Mouse (Mus musculus): ENCODE measurements around the gene Asic1.

Asic1 gene

DNA sequence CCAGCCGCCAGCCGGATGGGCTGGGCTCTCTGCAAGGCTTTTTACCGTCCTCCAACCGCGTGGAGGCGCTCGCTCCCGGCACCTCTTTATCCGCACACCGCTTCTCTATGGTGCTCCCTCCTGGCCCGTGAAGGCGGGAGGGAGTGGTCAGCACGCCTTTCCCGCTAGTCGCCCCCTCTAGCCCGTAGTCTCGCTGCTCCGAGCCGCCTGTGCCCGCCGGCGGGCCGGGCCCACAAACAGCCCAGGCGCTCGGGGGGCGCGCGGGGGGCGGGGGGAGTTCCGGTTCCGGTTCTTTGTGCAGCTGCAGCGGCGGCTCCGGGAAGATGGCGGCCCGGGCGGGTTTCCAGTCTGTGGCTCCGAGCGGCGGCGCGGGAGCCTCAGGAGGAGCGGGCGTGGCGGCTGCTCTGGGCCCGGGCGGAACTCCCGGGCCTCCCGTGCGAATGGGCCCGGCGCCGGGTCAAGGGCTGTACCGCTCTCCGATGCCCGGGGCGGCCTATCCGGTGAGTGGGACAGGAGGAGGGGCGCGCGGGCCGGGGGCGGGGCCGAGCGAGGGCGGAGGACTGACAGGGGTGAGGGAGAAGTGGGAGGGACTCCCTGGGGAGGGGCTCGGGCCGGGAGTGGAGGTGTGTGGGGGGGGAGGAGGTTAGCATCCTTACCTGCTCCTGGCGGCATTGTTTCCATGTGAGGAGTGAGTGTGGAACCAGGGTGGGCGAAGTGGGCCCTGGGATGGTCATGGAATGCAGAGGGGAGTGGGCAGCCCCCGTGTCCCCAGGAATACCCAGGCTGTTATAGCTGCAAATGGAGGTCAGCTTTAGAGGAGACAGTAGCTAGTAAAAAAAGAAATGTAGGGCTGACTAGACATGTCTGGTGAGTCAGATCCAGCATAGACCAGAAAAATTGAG lies 32.1 kb downstream of the Asic1 start, which contains the start of gene Smarcd1:
Gene Smarcd1 (plus strand): TSS at position 131 of the 902 bp plus-strand sequence.
- peak; percentile 97 for DNase-seq (ENCODE audit: low spot score)

DNA sequence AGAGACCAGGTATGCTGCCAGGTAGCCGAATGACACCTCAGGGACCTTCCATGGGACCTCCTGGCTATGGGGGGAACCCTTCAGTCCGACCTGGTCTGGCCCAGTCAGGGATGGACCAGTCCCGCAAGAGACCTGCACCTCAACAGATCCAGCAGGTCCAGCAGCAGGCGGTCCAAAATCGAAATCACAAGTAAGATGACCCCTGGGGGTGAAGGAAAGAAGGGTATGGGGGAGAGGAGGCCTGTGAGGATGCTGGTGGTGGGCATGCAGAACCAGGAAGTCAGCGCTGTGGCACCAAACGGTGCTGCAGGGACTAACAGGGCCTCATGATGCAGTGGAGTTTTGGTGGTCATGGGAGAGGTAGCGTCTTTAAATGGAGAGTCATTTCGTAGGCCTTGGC lies 32.9 kb downstream of the Asic1 start:
- DNase-seq (ENCODE audit: low spot score), result no peak

GRCm38 (mm10) chr15:99703676-99704040 lies 33.5 kb downstream of the Asic1 start:
- DNase-seq (ENCODE audit: low spot score), result no peak

DNA sequence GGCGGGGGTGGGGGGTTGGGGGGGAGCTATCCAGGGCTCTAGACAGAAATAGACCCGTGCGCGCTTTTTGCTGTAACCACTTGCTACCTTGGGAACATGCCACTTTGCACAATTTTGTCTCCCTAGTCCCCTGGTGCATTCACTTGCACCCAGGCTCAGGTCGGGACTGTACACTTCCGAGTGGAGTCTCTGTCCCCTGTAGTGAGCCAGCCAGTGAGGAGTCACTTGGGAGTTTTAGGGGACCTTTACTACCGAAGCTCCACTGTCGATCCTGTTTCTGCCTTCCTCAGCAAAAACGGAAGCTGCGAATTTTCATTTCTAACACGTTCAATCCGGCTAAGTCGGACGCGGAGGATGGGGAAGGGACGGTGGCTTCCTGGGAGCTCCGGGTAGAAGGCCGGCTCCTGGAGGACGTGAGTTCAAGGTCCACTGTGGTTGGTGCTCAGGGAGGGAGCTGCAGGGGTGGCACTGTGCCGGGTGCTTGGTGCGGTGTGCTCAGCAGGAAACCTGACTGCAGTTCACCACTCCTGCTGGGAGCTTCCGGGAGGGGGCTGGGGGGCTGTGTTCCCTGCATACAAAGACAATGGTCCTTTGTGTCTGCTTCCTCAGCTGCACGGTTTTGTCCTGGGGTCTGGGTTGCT lies 34.0 kb downstream of the Asic1 start:
- DNase-seq (ENCODE audit: low spot score), result no peak

GRCm38 (mm10) chr15:99704881-99705280 lies 34.7 kb downstream of the Asic1 start:
- no peak for DNase-seq (ENCODE audit: low spot score)

DNA sequence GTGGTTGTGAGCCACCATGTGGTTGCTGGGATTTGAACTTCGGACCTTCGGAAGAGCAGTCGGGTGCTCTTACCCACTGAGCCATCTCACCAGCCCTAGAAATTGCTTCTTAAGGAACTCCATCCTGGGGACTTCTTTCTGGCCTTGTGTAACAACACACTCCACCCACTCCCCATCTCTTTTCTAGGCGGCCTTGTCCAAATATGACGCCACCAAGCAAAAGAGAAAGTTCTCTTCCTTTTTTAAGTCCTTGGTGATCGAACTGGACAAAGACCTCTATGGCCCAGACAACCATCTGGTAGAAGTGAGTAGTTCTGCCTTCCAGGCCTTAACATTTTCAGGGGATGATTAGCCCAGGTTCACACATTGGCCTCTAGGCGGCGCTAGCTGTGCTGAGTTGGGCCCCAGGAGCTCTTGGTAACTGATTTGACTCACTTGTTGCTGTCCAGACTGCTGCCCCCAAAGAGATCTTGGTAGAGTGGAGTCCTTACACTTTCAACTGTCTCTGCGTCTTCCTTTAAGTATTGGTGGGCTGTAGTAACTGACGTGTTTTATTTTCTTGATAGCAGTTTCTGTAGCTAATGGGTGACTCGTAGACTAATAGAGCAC lies 35.4 kb downstream of the Asic1 start, which contains the start of gene Gm17349:
Gene Gm17349 (minus strand): TSS at position 51 of the 609 bp plus-strand sequence.
- peak; percentile 83 for DNase-seq (ENCODE audit: low spot score)

DNA sequence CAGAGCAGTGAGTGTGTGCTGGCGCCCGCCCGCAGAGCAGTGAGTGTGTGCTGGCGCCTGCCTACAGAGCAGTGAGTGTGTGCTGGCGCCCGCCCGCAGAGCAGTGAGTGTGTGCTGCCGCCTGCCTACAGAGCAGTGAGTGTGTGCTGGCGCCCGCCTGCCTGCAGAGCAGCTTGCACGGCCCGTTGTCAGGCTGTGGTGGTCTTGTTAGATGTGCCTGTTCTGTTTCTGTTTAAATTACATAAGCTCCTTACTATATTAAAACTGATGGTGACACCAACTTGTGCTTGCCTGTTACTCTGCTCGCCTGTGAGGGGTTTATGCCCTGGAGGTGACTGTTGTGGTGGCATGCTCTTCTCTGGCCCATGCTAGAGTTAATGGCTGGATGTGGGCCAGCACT lies 38.0 kb downstream of the Asic1 start:
- no peak for DNase-seq (ENCODE audit: low spot score)

DNA sequence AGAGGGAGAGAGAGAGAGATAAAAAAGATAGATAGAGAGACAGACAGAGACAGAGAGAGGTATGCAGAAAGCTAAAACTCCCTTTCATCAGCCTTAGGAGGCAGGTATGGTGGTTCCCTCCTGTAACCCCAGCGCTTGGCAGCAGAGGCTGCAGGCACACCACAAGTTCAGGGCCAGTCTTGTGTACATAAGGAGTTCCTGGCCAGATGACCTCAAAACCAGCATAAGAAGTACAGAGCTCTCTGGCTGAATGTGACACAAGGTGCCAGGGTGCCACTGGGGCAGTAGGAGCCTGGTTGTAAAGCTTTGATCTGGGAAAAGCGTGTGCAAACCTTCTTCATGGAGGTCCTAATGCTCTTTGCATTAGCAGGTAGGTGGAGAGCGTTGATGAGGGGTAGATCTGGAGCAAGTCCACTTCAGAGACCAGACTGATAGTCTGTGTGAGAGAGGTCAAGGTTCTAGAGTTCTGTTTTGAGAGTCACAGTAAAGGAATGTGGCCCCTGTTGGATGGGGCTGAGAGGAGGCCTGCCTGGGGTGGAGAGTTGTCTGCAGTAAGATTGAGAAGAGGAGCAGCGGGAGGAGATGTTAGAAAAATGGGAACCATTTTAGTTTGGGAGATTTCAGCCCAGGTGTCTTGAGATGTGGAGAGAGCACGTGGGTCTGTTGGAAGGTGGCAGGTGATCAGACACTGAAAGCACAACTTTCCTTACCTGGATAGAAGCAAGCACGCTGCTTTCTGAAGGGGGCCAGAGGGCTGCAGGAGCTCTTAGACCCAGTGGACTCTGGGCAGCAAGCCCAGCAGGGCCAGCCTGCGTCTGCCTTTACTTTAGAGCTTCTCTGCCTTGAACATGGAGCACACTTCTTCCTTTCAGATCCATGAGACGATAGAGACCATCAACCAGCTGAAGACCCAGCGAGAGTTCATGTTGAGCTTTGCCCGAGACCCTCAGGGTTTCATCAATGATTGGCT lies 40.3 kb downstream of the Asic1 start:
- DNase-seq (ENCODE audit: low spot score), result no peak

GRCm38 (mm10) chr15:99711491-99711890 lies 41.3 kb downstream of the Asic1 start:
- no peak for DNase-seq (ENCODE audit: low spot score)

GRCm38 (mm10) chr15:99712666-99713559 lies 42.7 kb downstream of the Asic1 start:
- DNase-seq (ENCODE audit: low spot score), result no peak

GRCm38 (mm10) chr15:99713569-99713968 lies 43.4 kb downstream of the Asic1 start:
- no peak for DNase-seq (ENCODE audit: low spot score)

DNA sequence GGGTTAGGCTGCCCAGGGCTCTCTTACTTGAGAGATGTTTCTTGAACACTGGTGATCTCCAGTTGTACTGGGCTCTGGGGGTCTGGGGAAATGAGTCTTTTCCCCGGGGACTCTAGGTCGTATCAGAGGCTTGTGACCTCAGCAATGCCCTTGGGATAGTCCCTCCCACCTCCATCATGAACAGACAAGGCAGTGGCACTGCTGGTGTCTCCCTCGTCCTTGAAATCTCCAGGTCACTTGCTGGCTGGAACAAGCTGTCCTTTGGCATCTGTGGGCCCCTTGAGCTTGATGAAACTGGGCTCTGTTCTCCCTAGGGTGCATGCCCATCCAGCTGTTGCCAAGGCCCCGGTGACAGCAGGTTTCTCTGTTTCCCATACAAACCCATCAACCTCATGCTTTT lies 44.0 kb downstream of the Asic1 start:
- no peak for DNase-seq (ENCODE audit: low spot score)

GRCm38 (mm10) chr15:99714858-99715257 lies 44.7 kb downstream of the Asic1 start:
- DNase-seq (ENCODE audit: low spot score), result peak; percentile 90

- DNase-seq (ENCODE audit: low spot score), result no peak
Measured at GRCm38 (mm10) chr15:99715361-99715865, 45.2 kb downstream of the Asic1 start.

DNA sequence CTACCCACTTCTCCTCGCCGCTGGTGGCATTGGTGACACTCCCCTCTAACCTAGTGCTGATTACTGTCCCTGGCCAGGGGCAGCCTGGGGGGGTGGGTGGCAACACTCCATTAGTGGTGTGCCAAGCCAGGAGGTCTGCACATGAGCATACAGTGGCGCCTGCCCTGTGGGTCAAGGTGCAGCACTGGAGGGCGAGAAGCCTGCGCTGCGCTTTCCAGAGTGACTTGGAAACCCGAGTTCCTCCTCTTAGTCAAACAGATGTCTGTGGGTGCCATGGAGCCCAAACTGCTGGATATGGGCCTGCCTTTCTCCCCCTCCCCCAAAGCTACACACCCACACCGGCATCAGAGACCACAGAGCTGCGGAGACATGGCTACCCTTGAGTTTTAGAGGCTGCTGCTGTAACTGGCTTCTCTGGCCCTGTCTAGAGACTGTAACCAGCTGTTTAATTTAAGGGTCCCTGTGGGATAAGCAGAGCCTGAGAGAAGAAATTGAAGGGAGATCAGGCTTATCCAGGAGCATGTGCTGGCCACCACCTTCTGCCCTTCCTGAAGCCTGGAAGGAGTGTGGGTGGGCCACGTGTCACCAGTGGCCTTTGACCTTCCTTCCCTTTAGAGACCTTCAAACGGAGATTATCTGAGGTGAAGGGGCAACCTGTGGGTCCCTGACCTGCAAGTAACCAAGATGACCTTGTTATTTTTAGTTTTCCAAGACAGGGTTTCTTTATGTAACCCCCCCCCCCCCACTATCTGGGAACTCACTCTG lies 46.0 kb downstream of the Asic1 start:
- no peak for DNase-seq (ENCODE audit: low spot score)

DNA sequence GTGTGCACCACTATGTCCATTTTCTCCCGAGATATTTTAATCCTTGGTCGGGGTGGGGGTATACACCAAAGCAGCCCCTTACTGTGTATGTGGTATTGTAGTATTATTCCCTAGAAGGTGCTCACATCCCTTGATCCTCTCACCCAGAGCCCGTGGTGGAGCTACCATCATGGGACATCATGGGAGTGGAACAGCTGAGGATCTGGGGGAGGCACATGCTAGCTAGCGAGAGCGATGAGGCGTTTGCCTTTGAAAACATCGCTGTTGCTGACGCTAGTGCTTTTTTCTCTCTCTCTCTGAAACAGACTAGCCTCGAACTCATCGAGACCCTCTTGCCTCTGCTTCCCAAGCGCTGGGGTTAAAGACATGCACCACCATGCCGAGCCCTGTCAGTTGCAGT lies 46.6 kb downstream of the Asic1 start:
- DNase-seq (ENCODE audit: low spot score), result no peak

GRCm38 (mm10) chr15:99717386-99718334 lies 47.5 kb downstream of the Asic1 start, which contains the start of gene Gpd1:
Gpd1 (plus strand) TSS chr15:99717515.
- no peak for DNase-seq (ENCODE audit: low spot score)

DNA sequence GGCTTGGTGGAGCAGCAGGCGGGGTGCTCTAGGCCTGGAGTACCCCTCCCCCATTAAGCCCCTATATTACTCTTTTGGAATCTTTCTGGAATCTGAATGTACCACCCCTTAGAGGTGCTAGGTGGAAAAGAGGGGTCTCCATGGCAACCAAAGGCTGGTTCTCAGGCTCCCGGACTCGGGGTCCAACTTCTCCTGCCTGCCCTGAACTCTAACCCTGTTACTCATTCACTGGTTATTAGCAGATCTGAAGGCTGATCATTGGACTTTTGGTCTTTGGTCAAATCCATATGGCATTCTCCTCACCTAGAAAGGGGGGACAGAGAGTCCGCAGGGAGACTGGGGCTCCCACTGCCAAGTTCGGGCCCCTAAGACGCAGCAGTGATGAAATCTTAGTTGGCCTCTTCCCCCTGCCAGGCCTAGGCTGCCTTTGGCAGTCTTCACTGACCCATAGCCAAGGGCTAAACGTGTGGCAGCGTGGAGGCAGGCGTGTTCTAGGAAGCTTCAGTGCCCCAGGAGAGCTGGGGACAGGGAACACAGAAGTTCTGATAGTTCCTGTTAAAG lies 48.4 kb downstream of the Asic1 start:
- no peak for DNase-seq (ENCODE audit: low spot score)

Data from retina, embryonic 14.5 days (tissue).